Mouse (Mus musculus): ENCODE measurements around the gene Zfp618. TPM values are rescaled to one million over a fixed set of nuclear protein-coding genes. Genes with fewer than 3 reads are reported as not detected.

The Zfp618 gene
- total RNA-seq, 2 experiments from 2014 or later: 3.6 to 6.1 TPM

GRCm38 (mm10) chr4:63004519-63004918 is 39.1 kb downstream of the Zfp618 start:
- no peak for TF ChIP-seq CTCF (conservative IDR thresholded peaks at IDR 0.05)
- no peak overlapping the region for H3K27ac ChIP-seq

GRCm38 (mm10) chr4:63005446-63006185 is 40.2 kb downstream of the Zfp618 start:
- no peak for TF ChIP-seq CTCF (conservative IDR thresholded peaks at IDR 0.05)
- DNase-seq (ENCODE audit: low spot score in 2 of 2): no peak
- no peak overlapping the region for H3K4me3 ChIP-seq
- no peak overlapping the region for H3K27ac ChIP-seq

More at GRCm38 (mm10) chr4:63004519-63004918, 39.1 kb downstream of the Zfp618 start:
- no peak overlapping the region for H3K4me3 ChIP-seq
- no peak for DNase-seq (ENCODE audit: low spot score in 2 of 2)

- Histone ChIP-seq H3K4me3 (no peak overlapping the region), H3K27ac (no peak overlapping the region)
- peak in 1 of 2 experiments; percentile 7 for DNase-seq (ENCODE audit: low spot score in 2 of 2)
- TF ChIP-seq CTCF (conservative IDR thresholded peaks at IDR 0.05): no peak
Observed at GRCm38 (mm10) chr4:63006198-63007155, 41.1 kb downstream of the Zfp618 start.

GRCm38 (mm10) chr4:63008206-63008605 is 42.8 kb downstream of the Zfp618 start:
- Histone ChIP-seq H3K27ac (no peak overlapping the region), H3K4me3 (no peak overlapping the region)
- no peak for TF ChIP-seq CTCF (conservative IDR thresholded peaks at IDR 0.05)
- DNase-seq (ENCODE audit: low spot score in 2 of 2): no peak

- H3K4me3 ChIP-seq: no peak overlapping the region
- no peak for DNase-seq (ENCODE audit: low spot score in 2 of 2)
- no peak overlapping the region for H3K27ac ChIP-seq
- no peak for TF ChIP-seq CTCF (conservative IDR thresholded peaks at IDR 0.05)
Observed at GRCm38 (mm10) chr4:63008822-63009221, 43.4 kb downstream of the Zfp618 start.

GRCm38 (mm10) chr4:63009821-63010220 is 44.4 kb downstream of the Zfp618 start:
- Histone ChIP-seq H3K4me3 (no peak overlapping the region), H3K27ac (no peak overlapping the region)
- DNase-seq (ENCODE audit: low spot score in 2 of 2): no peak
- TF ChIP-seq CTCF (conservative IDR thresholded peaks at IDR 0.05): no peak

- Histone ChIP-seq H3K4me3 (no peak overlapping the region), H3K27ac (no peak overlapping the region)
- no peak for TF ChIP-seq CTCF (conservative IDR thresholded peaks at IDR 0.05)
- peak in 1 of 2 experiments; percentile 47 for DNase-seq (ENCODE audit: low spot score in 2 of 2)
Observed at GRCm38 (mm10) chr4:63010226-63010625, 44.9 kb downstream of the Zfp618 start.

- Histone ChIP-seq H3K27ac (no peak overlapping the region), H3K4me3 (no peak overlapping the region)
- DNase-seq (ENCODE audit: low spot score in 2 of 2): no peak
- no peak for TF ChIP-seq CTCF (conservative IDR thresholded peaks at IDR 0.05)
Observed at GRCm38 (mm10) chr4:63018616-63019015, 53.2 kb downstream of the Zfp618 start.

- Histone ChIP-seq H3K27ac (no peak overlapping the region), H3K4me3 (no peak overlapping the region)
- TF ChIP-seq CTCF (conservative IDR thresholded peaks at IDR 0.05): peak; percentile 65
- no peak for DNase-seq (ENCODE audit: low spot score in 2 of 2)
Observed at GRCm38 (mm10) chr4:63019428-63019858, 54.1 kb downstream of the Zfp618 start.

GRCm38 (mm10) chr4:63021034-63021700 is 55.8 kb downstream of the Zfp618 start:
- no peak overlapping the region for H3K27ac ChIP-seq
- no peak for DNase-seq (ENCODE audit: low spot score in 2 of 2)
- no peak for TF ChIP-seq CTCF (conservative IDR thresholded peaks at IDR 0.05)
- H3K4me3 ChIP-seq: no peak overlapping the region

GRCm38 (mm10) chr4:63023465-63023864 is 58.1 kb downstream of the Zfp618 start:
- H3K27ac ChIP-seq: no peak overlapping the region

GRCm38 (mm10) chr4:63024098-63024497 is 58.7 kb downstream of the Zfp618 start:
- DNase-seq (ENCODE audit: low spot score in 2 of 2): no peak
- H3K4me3 ChIP-seq: no peak overlapping the region
- no peak overlapping the region for H3K27ac ChIP-seq
- no peak for TF ChIP-seq CTCF (conservative IDR thresholded peaks at IDR 0.05)

More at GRCm38 (mm10) chr4:63023465-63023864, 58.1 kb downstream of the Zfp618 start:
- H3K4me3 ChIP-seq: no peak overlapping the region
- no peak for DNase-seq (ENCODE audit: low spot score in 2 of 2)
- TF ChIP-seq CTCF (conservative IDR thresholded peaks at IDR 0.05): no peak

All from layer of hippocampus, adult 2 months (tissue).